Mouse (Mus musculus): ENCODE results near the gene Fat3. TPM values are rescaled to one million over a fixed set of nuclear protein-coding genes. Genes with fewer than 3 reads are reported as not detected.

Gene Fat3
- polyA plus RNA-seq, 1 experiment, result 0.51 TPM

- H3K4me3 ChIP-seq (ENCODE audit: control insufficient read depth, insufficient read depth, low read length), result no peak overlapping the region
- TF ChIP-seq CTCF (IDR thresholded peaks at IDR 0.05; ENCODE audit: borderline replicate concordance, control insufficient read depth, extremely low read depth, insufficient read depth, low read length, poor library complexity) (no peak), POLR2A (IDR thresholded peaks at IDR 0.05; ENCODE audit: control insufficient read depth, extremely low read depth, insufficient read depth, low read length, poor library complexity) (no peak)
- no peaks in the 10 kb centered on the region for H3K27me3 ChIP-seq (ENCODE audit: control insufficient read depth, insufficient read depth, low read length)
- no peaks in the 10 kb centered on the region for H3K36me3 ChIP-seq (ENCODE audit: control insufficient read depth, insufficient read depth, low read length)
- no peaks in the 10 kb centered on the region for H3K4me1 ChIP-seq (replicated peaks; ENCODE audit: control insufficient read depth, insufficient read depth, low read length)
- H3K27ac ChIP-seq (ENCODE audit: control insufficient read depth, insufficient read depth, low read length), result no peak overlapping the region
- WGBS, result 88% methylated on average over 2 of the region's 2 CpGs
- DNase-seq, result no peak
Measured at GRCm38 (mm10) chr9:16292492-16292891, 208.6 kb downstream of the Fat3 start.

- TF ChIP-seq CTCF (IDR thresholded peaks at IDR 0.05; ENCODE audit: borderline replicate concordance, control insufficient read depth, extremely low read depth, insufficient read depth, low read length, poor library complexity), result no peak
- no peak for TF ChIP-seq POLR2A (IDR thresholded peaks at IDR 0.05; ENCODE audit: control insufficient read depth, extremely low read depth, insufficient read depth, low read length, poor library complexity)
- Histone ChIP-seq H3K4me3 (ENCODE audit: control insufficient read depth, insufficient read depth, low read length) (no peak overlapping the region), H3K4me1 (replicated peaks; ENCODE audit: control insufficient read depth, insufficient read depth, low read length) (no peaks in the 10 kb centered on the region), H3K27ac (ENCODE audit: control insufficient read depth, insufficient read depth, low read length) (no peak overlapping the region), H3K27me3 (ENCODE audit: control insufficient read depth, insufficient read depth, low read length) (no peaks in the 10 kb centered on the region), H3K36me3 (ENCODE audit: control insufficient read depth, insufficient read depth, low read length) (no peaks in the 10 kb centered on the region)
- 79% methylated on average over 2 of the region's 2 CpGs for WGBS
- no peak for DNase-seq
Measured at GRCm38 (mm10) chr9:16290911-16291310, 210.2 kb downstream of the Fat3 start.

GRCm38 (mm10) chr9:16283033-16283432, 218.1 kb downstream of the Fat3 start:
- Histone ChIP-seq H3K27ac (ENCODE audit: control insufficient read depth, insufficient read depth, low read length) (no peak overlapping the region), H3K4me1 (replicated peaks; ENCODE audit: control insufficient read depth, insufficient read depth, low read length) (no peaks in the 10 kb centered on the region), H3K27me3 (ENCODE audit: control insufficient read depth, insufficient read depth, low read length) (no peaks in the 10 kb centered on the region), H3K4me3 (ENCODE audit: control insufficient read depth, insufficient read depth, low read length) (no peak overlapping the region), H3K36me3 (ENCODE audit: control insufficient read depth, insufficient read depth, low read length) (no peaks in the 10 kb centered on the region)
- DNase-seq, result no peak
- TF ChIP-seq POLR2A (IDR thresholded peaks at IDR 0.05; ENCODE audit: control insufficient read depth, extremely low read depth, insufficient read depth, low read length, poor library complexity) (no peak), CTCF (IDR thresholded peaks at IDR 0.05; ENCODE audit: borderline replicate concordance, control insufficient read depth, extremely low read depth, insufficient read depth, low read length, poor library complexity) (no peak)
- whole genome bisulfite sequencing, result 67% methylated on average over 1 of the region's 1 CpGs

GRCm38 (mm10) chr9:16282291-16282804, 218.7 kb downstream of the Fat3 start:
- Histone ChIP-seq H3K4me1 (replicated peaks; ENCODE audit: control insufficient read depth, insufficient read depth, low read length) (no peaks in the 10 kb centered on the region), H3K36me3 (ENCODE audit: control insufficient read depth, insufficient read depth, low read length) (no peaks in the 10 kb centered on the region), H3K27ac (ENCODE audit: control insufficient read depth, insufficient read depth, low read length) (no peak overlapping the region), H3K27me3 (ENCODE audit: control insufficient read depth, insufficient read depth, low read length) (no peaks in the 10 kb centered on the region), H3K4me3 (ENCODE audit: control insufficient read depth, insufficient read depth, low read length) (no peak overlapping the region)
- TF ChIP-seq CTCF (IDR thresholded peaks at IDR 0.05; ENCODE audit: borderline replicate concordance, control insufficient read depth, extremely low read depth, insufficient read depth, low read length, poor library complexity) (no peak), POLR2A (IDR thresholded peaks at IDR 0.05; ENCODE audit: control insufficient read depth, extremely low read depth, insufficient read depth, low read length, poor library complexity) (no peak)
- no peak for DNase-seq

GRCm38 (mm10) chr9:16275589-16275988, 225.5 kb downstream of the Fat3 start:
- Histone ChIP-seq H3K36me3 (ENCODE audit: control insufficient read depth, insufficient read depth, low read length) (no peaks in the 10 kb centered on the region), H3K27ac (ENCODE audit: control insufficient read depth, insufficient read depth, low read length) (no peak overlapping the region), H3K4me1 (replicated peaks; ENCODE audit: control insufficient read depth, insufficient read depth, low read length) (no peaks in the 10 kb centered on the region), H3K27me3 (ENCODE audit: control insufficient read depth, insufficient read depth, low read length) (no peaks in the 10 kb centered on the region), H3K4me3 (ENCODE audit: control insufficient read depth, insufficient read depth, low read length) (no peak overlapping the region)
- WGBS, result 91% methylated on average over 2 of the region's 2 CpGs
- no peak for DNase-seq
- no peak for TF ChIP-seq CTCF (IDR thresholded peaks at IDR 0.05; ENCODE audit: borderline replicate concordance, control insufficient read depth, extremely low read depth, insufficient read depth, low read length, poor library complexity)
- TF ChIP-seq POLR2A (IDR thresholded peaks at IDR 0.05; ENCODE audit: control insufficient read depth, extremely low read depth, insufficient read depth, low read length, poor library complexity), result no peak

GRCm38 (mm10) chr9:16274130-16274529, 227.0 kb downstream of the Fat3 start:
- DNase-seq, result no peak
- no peaks in the 10 kb centered on the region for H3K27me3 ChIP-seq (ENCODE audit: control insufficient read depth, insufficient read depth, low read length)
- 92% methylated on average over 4 of the region's 4 CpGs for WGBS
- H3K27ac ChIP-seq (ENCODE audit: control insufficient read depth, insufficient read depth, low read length), result no peak overlapping the region
- no peaks in the 10 kb centered on the region for H3K36me3 ChIP-seq (ENCODE audit: control insufficient read depth, insufficient read depth, low read length)
- TF ChIP-seq CTCF (IDR thresholded peaks at IDR 0.05; ENCODE audit: borderline replicate concordance, control insufficient read depth, extremely low read depth, insufficient read depth, low read length, poor library complexity) (no peak), POLR2A (IDR thresholded peaks at IDR 0.05; ENCODE audit: control insufficient read depth, extremely low read depth, insufficient read depth, low read length, poor library complexity) (no peak)
- H3K4me3 ChIP-seq (ENCODE audit: control insufficient read depth, insufficient read depth, low read length), result no peak overlapping the region
- H3K4me1 ChIP-seq (replicated peaks; ENCODE audit: control insufficient read depth, insufficient read depth, low read length), result no peaks in the 10 kb centered on the region

GRCm38 (mm10) chr9:16272810-16273209, 228.3 kb downstream of the Fat3 start:
- H3K4me3 ChIP-seq (ENCODE audit: control insufficient read depth, insufficient read depth, low read length), result no peak overlapping the region
- no peaks in the 10 kb centered on the region for H3K4me1 ChIP-seq (replicated peaks; ENCODE audit: control insufficient read depth, insufficient read depth, low read length)
- no peak overlapping the region for H3K27ac ChIP-seq (ENCODE audit: control insufficient read depth, insufficient read depth, low read length)
- no peaks in the 10 kb centered on the region for H3K27me3 ChIP-seq (ENCODE audit: control insufficient read depth, insufficient read depth, low read length)
- TF ChIP-seq POLR2A (IDR thresholded peaks at IDR 0.05; ENCODE audit: control insufficient read depth, extremely low read depth, insufficient read depth, low read length, poor library complexity) (no peak), CTCF (IDR thresholded peaks at IDR 0.05; ENCODE audit: borderline replicate concordance, control insufficient read depth, extremely low read depth, insufficient read depth, low read length, poor library complexity) (no peak)
- no peaks in the 10 kb centered on the region for H3K36me3 ChIP-seq (ENCODE audit: control insufficient read depth, insufficient read depth, low read length)
- 77% methylated on average over 1 of the region's 1 CpGs for WGBS
- no peak for DNase-seq

Data from thymus, adult 2 months (tissue).